Mouse (Mus musculus) small intestine, adult 2 months (tissue): Measurements from ENCODE around the gene Mark4. TPM values are rescaled to one million over a fixed set of nuclear protein-coding genes. Genes with fewer than 3 reads are reported as not detected.

Experiments
- H3K27ac ChIP-seq: fragments of 200-500 bp; 2 replicates; pipeline ENCODE4 v1.5.1; 2012; ENCODE audit warnings: low read depth, low read length, control low read depth, inconsistent platforms; ENCODE audit not compliant: insufficient read depth
- H3K27me3 ChIP-seq: fragments of 200-500 bp; 2 replicates; pipeline ENCODE4 v1.6.1; 2012; ENCODE audit warnings: mild to moderate bottlenecking, moderate library complexity, low read length, inconsistent platforms; ENCODE audit not compliant: control insufficient read depth, insufficient read depth
- H3K36me3 ChIP-seq: fragments of 200-500 bp; 2 replicates; pipeline ENCODE4 v1.6.1; 2012; ENCODE audit warnings: mild to moderate bottlenecking, low read length, control low read depth, inconsistent platforms; ENCODE audit not compliant: control insufficient read depth, insufficient read depth
- H3K4me1 ChIP-seq: fragments of 200-500 bp; 2 replicates; pipeline ENCODE4 v1.6.1; 2012; ENCODE audit warnings: low read length, inconsistent platforms, mixed read lengths; ENCODE audit not compliant: control insufficient read depth, insufficient read depth, insufficient read length
- H3K4me3 ChIP-seq: fragments of 200-500 bp; 2 replicates; pipeline ENCODE4 v1.5.1; 2012; ENCODE audit warnings: low read depth, mild to moderate bottlenecking, control low read depth, inconsistent platforms, low read length, moderate library complexity
- CTCF ChIP-seq: fragments of 200-500 bp; IDR thresholded peaks from 2 replicates; pipeline ENCODE4 v1.5.1; 2012; ENCODE audit warnings: low read depth, mild to moderate bottlenecking, control low read depth, inconsistent platforms, low read length, moderate library complexity, mixed read lengths; ENCODE audit not compliant: insufficient replicate concordance, insufficient read length; ENCODE audit errors: extremely low read depth
- POLR2A ChIP-seq: fragments of 200-500 bp; IDR thresholded peaks from 2 replicates; pipeline ENCODE4 v1.6.1; 2012; ENCODE audit warnings: low read depth, mild to moderate bottlenecking, control low read depth, inconsistent platforms, low read length, moderate library complexity
- WGBS: fragments of 180-500 bp; shearing (Covaris S2); methylation state at CpG from one replicate; pipeline ENCODE4 v1.1.7; 2018; 5-methylcytosine and 5-hydroxymethylcytosine counted together
- polyA plus RNA-seq: library from polyadenylated mRNA; depleted of rRNA; stranded (reverse); fragments of >200 nt; gene quantifications from 2 replicates; pipeline ENCODE4 v1.2.3, GENCODE M21; 2012

The Mark4 gene
- polyA plus RNA-seq, 1 experiment: 27.4 TPM

- Histone ChIP-seq H3K27me3 (peaks cover 18% of the 10 kb centered on the region), H3K4me3 (no peak overlapping the region), H3K36me3 (no peaks in the 10 kb centered on the region), H3K4me1 (peaks cover 6% of the 10 kb centered on the region), H3K27ac (no peak overlapping the region)
- 22% methylated on average over 31 of the region's 31 CpGs for WGBS
- TF ChIP-seq POLR2A: no peak
- TF ChIP-seq CTCF: no peak
These were observed 30.9 kb upstream of the Mark4 start for GRCm38 (mm10) chr7:19489525-19489924.

GRCm38 (mm10) chr7:19486549-19486948 lies 27.9 kb upstream of the Mark4 start:
- WGBS: 81% methylated on average over 7 of the region's 7 CpGs
- no peak for TF ChIP-seq POLR2A
- no peak for TF ChIP-seq CTCF
- Histone ChIP-seq H3K27me3 (peaks cover 18% of the 10 kb centered on the region), H3K4me1 (peaks cover 1% of the 10 kb centered on the region), H3K27ac (no peak overlapping the region), H3K4me3 (no peak overlapping the region), H3K36me3 (no peaks in the 10 kb centered on the region)

- H3K36me3 ChIP-seq: no peaks in the 10 kb centered on the region
- no peak overlapping the region for H3K4me3 ChIP-seq
- H3K27ac ChIP-seq: no peak overlapping the region
- no peak for TF ChIP-seq CTCF
- no peak for TF ChIP-seq POLR2A
- H3K27me3 ChIP-seq: peaks cover 20% of the 10 kb centered on the region
- WGBS: 83% methylated on average over 1 of the region's 1 CpGs
- H3K4me1 ChIP-seq: peaks cover 2% of the 10 kb centered on the region; the same call in 1 of the 2 replicates
These were observed 26.9 kb upstream of the Mark4 start for GRCm38 (mm10) chr7:19485488-19485887.

GRCm38 (mm10) chr7:19483281-19483680 lies 24.7 kb upstream of the Mark4 start:
- H3K27me3 ChIP-seq: peaks cover 7% of the 10 kb centered on the region
- H3K36me3 ChIP-seq: no peaks in the 10 kb centered on the region
- WGBS: 76% methylated on average over 8 of the region's 8 CpGs
- H3K4me3 ChIP-seq: no peak overlapping the region
- no peak for TF ChIP-seq POLR2A
- TF ChIP-seq CTCF: no peak
- H3K27ac ChIP-seq: no peak overlapping the region
- H3K4me1 ChIP-seq: peaks cover 2% of the 10 kb centered on the region; the same call in 1 of the 2 replicates

- TF ChIP-seq POLR2A (no peak), CTCF (0 out of 2 replicates have a peak, but pooled peaks have one; percentile 7)
- H3K4me1 ChIP-seq: peaks cover 5% of the 10 kb centered on the region; the same call in 1 of the 2 replicates
- H3K36me3 ChIP-seq: no peaks in the 10 kb centered on the region
- H3K27me3 ChIP-seq: peaks cover 23% of the 10 kb centered on the region; the same call in 1 of the 2 replicates
- H3K4me3 ChIP-seq: no peak overlapping the region
- 28% methylated on average over 14 of the region's 14 CpGs for WGBS
- no peak overlapping the region for H3K27ac ChIP-seq
These were observed 19.2 kb upstream of the Mark4 start for GRCm38 (mm10) chr7:19477624-19478384.

- no peak overlapping the region for H3K27ac ChIP-seq
- no peak for TF ChIP-seq CTCF
- TF ChIP-seq POLR2A: no peak
- no peaks in the 10 kb centered on the region for H3K36me3 ChIP-seq
- WGBS: 49% methylated on average over 2 of the region's 2 CpGs
- no peak overlapping the region for H3K4me3 ChIP-seq
- peaks cover 5% of the 10 kb centered on the region; the same call in 1 of the 2 replicates for H3K4me1 ChIP-seq
- H3K27me3 ChIP-seq: peaks cover 24% of the 10 kb centered on the region; the same call in 1 of the 2 replicates
These were observed 18.5 kb upstream of the Mark4 start for GRCm38 (mm10) chr7:19477084-19477483.

GRCm38 (mm10) chr7:19473875-19474443 lies 15.3 kb upstream of the Mark4 start:
- H3K4me3 ChIP-seq: peak overlapping the region; percentile 59
- H3K4me1 ChIP-seq: peaks cover 3% of the 10 kb centered on the region; the same call in 1 of the 2 replicates
- TF ChIP-seq CTCF (no peak), POLR2A (no peak)
- under 1% methylated on average over 71 of the region's 89 CpGs for WGBS
- peaks cover 32% of the 10 kb centered on the region for H3K27me3 ChIP-seq
- H3K27ac ChIP-seq: no peak overlapping the region
- no peaks in the 10 kb centered on the region for H3K36me3 ChIP-seq
